Mouse (Mus musculus) liver, embryonic 16.5 days (tissue): ENCODE measurements around the gene Nup210l. TPM values are rescaled to one million over a fixed set of nuclear protein-coding genes. Genes with fewer than 3 reads are reported as not detected.

Experiments
- ATAC-seq: fragments of 200-750 bp; cut with Nextera tagmentation; 2 replicates; pipeline ENCODE4 v1.8.0; 2017; ENCODE audit warnings: low read depth, mild to moderate bottlenecking, moderate number of reproducible peaks, moderate library complexity
- H3K27ac ChIP-seq: fragments of 300-500 bp; sonication (generic); 2 replicates; pipeline ENCODE4 v1.5.1; 2014; ENCODE audit warnings: mild to moderate bottlenecking, low read length
- H3K27me3 ChIP-seq: fragments of 300-500 bp; sonication (generic); 2 replicates; pipeline ENCODE4 v1.6.1; 2014; ENCODE audit warnings: low read depth, low read length, mixed read lengths; ENCODE audit not compliant: control insufficient read depth, insufficient read depth
- H3K36me3 ChIP-seq: fragments of 300-500 bp; sonication (generic); 2 replicates; pipeline ENCODE4 v1.6.1; 2014; ENCODE audit warnings: mild to moderate bottlenecking; ENCODE audit not compliant: control insufficient read depth, insufficient read depth
- H3K4me1 ChIP-seq: fragments of 300-500 bp; sonication (generic); 2 replicates; pipeline ENCODE4 v1.6.1; 2014; ENCODE audit warnings: low read depth, low read length, mixed read lengths; ENCODE audit not compliant: control insufficient read depth
- H3K4me2 ChIP-seq: fragments of 300-500 bp; sonication (generic); 2 replicates; pipeline ENCODE4 v1.6.1; 2014; ENCODE audit warnings: low read depth, low read length, mixed read lengths
- H3K4me3 ChIP-seq: fragments of 300-500 bp; sonication (generic); 2 replicates; pipeline ENCODE4 v1.5.1; 2014; ENCODE audit warnings: low read depth, mild to moderate bottlenecking, low read length
- H3K9ac ChIP-seq: fragments of 300-500 bp; sonication (generic); 2 replicates; pipeline ENCODE4 v1.6.1; 2014; ENCODE audit warnings: low read depth, low read length
- H3K9me3 ChIP-seq: fragments of 300-500 bp; sonication (generic); replicated peaks from 2 replicates; pipeline ENCODE4 v1.6.1; 2016; ENCODE audit warnings: low read length; ENCODE audit not compliant: control insufficient read depth
- WGBS: fragments of 180-500 bp; shearing (Covaris S2); extraction: QIAGEN DNeasy Blood & Tissue Kit; methylation state at CpG from one replicate; pipeline ENCODE4 v1.1.7; 2014; ENCODE audit not compliant: insufficient replicate concordance; 5-methylcytosine and 5-hydroxymethylcytosine counted together
- polyA plus RNA-seq: library from polyadenylated mRNA; unstranded; fragments of >200 nt; fragmentation: Nextera tagmentation; extraction: Ambion mirVana; gene quantifications from 2 replicates; pipeline ENCODE4 v1.2.1, GENCODE M21; 2015

The Nup210l gene
- polyA plus RNA-seq: 0.04 and 0.06 TPM in 2 replicates

GRCm38 (mm10) chr3:90103938-90104337 lies at the start of gene Nup210l:
TSS of gene Nup210l (plus strand) at chr3:90104132.
- no peak within 1 kb of the TSS for H3K27ac ChIP-seq
- WGBS: 81% methylated on average over 13 of the region's 13 CpGs
- no peak within 1 kb of the TSS for H3K4me3 ChIP-seq
- peaks cover 4% of the 10 kb centered on the region; the same call in 1 of the 2 replicates for H3K36me3 ChIP-seq
- no peaks in the 10 kb centered on the region for H3K4me1 ChIP-seq
- no peaks in the 10 kb centered on the region for H3K9me3 ChIP-seq
- ATAC-seq: no peak
- H3K27me3 ChIP-seq: no peaks in the 10 kb centered on the region
- H3K9ac ChIP-seq: no peak within 1 kb of the TSS
- H3K4me2 ChIP-seq: no peak within 1 kb of the TSS

DNA sequence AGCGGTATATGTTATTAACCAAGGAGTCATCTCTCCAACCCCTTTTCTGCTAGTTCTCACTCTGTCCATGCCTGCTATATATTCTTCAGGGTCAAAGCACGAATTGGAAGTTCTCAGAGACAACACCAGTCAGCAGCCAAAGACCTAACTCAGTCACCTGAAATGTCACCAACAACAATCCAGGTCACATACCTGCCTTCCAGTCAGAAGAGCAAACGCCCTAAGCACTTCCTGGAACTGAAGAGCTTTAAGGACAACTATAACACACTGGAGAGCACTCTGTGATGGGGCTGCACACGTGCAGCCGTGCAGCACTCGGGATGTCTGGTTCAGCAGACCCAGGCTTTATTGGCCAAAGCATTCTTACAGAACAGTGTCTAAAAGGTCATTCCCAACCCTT lies 42.4 kb upstream of the Nup210l start:
- Histone ChIP-seq H3K27me3 (no peaks in the 10 kb centered on the region), H3K9me3 (no peaks in the 10 kb centered on the region), H3K9ac (no peak overlapping the region), H3K36me3 (peaks cover 14% of the 10 kb centered on the region), H3K4me3 (no peak overlapping the region), H3K4me1 (no peaks in the 10 kb centered on the region), H3K4me2 (no peak overlapping the region), H3K27ac (no peak overlapping the region)
- 74% methylated on average over 6 of the region's 6 CpGs for WGBS
- no peak for ATAC-seq

GRCm38 (mm10) chr3:90062539-90062938 lies 41.4 kb upstream of the Nup210l start:
- Histone ChIP-seq H3K27ac (no peak overlapping the region), H3K36me3 (peaks cover 13% of the 10 kb centered on the region)
- 67% methylated on average over 2 of the region's 2 CpGs for WGBS

GRCm38 (mm10) chr3:90064383-90064782 lies 39.5 kb upstream of the Nup210l start:
- WGBS: 68% methylated on average over 3 of the region's 3 CpGs
- Histone ChIP-seq H3K4me3 (no peak overlapping the region), H3K4me2 (no peak overlapping the region), H3K9me3 (no peaks in the 10 kb centered on the region), H3K4me1 (no peaks in the 10 kb centered on the region), H3K9ac (no peak overlapping the region), H3K36me3 (peaks cover 9% of the 10 kb centered on the region), H3K27me3 (no peaks in the 10 kb centered on the region), H3K27ac (no peak overlapping the region)
- no peak for ATAC-seq

More at GRCm38 (mm10) chr3:90062539-90062938, 41.4 kb upstream of the Nup210l start:
- Histone ChIP-seq H3K9ac (no peak overlapping the region), H3K4me1 (no peaks in the 10 kb centered on the region), H3K4me3 (no peak overlapping the region), H3K4me2 (no peak overlapping the region), H3K27me3 (no peaks in the 10 kb centered on the region), H3K9me3 (no peaks in the 10 kb centered on the region)
- ATAC-seq: no peak

GRCm38 (mm10) chr3:90065553-90065952 lies 38.4 kb upstream of the Nup210l start:
- Histone ChIP-seq H3K36me3 (peaks cover 8% of the 10 kb centered on the region; the same call in 1 of the 2 replicates), H3K4me3 (no peak overlapping the region), H3K27ac (no peak overlapping the region), H3K4me2 (no peak overlapping the region), H3K9ac (no peak overlapping the region), H3K9me3 (no peaks in the 10 kb centered on the region), H3K4me1 (no peaks in the 10 kb centered on the region), H3K27me3 (no peaks in the 10 kb centered on the region)
- ATAC-seq: no peak
- WGBS: 34% methylated on average over 3 of the region's 3 CpGs

- Histone ChIP-seq H3K4me3 (no peak overlapping the region), H3K9ac (no peak overlapping the region), H3K4me1 (no peaks in the 10 kb centered on the region), H3K27me3 (no peaks in the 10 kb centered on the region), H3K4me2 (no peak overlapping the region), H3K27ac (no peak overlapping the region), H3K9me3 (no peaks in the 10 kb centered on the region), H3K36me3 (peaks cover 3% of the 10 kb centered on the region; the same call in 1 of the 2 replicates)
- no peak for ATAC-seq
- 72% methylated on average over 4 of the region's 4 CpGs for WGBS
These were observed 36.1 kb upstream of the Nup210l start for GRCm38 (mm10) chr3:90067851-90068250.

- Histone ChIP-seq H3K27ac (no peak overlapping the region), H3K27me3 (no peaks in the 10 kb centered on the region), H3K9me3 (no peaks in the 10 kb centered on the region), H3K9ac (no peak overlapping the region), H3K4me2 (no peak overlapping the region), H3K4me1 (no peaks in the 10 kb centered on the region), H3K4me3 (no peak overlapping the region), H3K36me3 (no peaks in the 10 kb centered on the region)
- no peak for ATAC-seq
- WGBS: 45% methylated on average over 7 of the region's 7 CpGs
These were observed 34.2 kb upstream of the Nup210l start for GRCm38 (mm10) chr3:90069688-90070087.

GRCm38 (mm10) chr3:90072294-90072693 lies 31.6 kb upstream of the Nup210l start, which contains the start of gene Tpm3:
TSS of gene Tpm3 (plus strand) at chr3:90072649.
- ATAC-seq: no peak
- WGBS: 40% methylated on average over 4 of the region's 4 CpGs
- Histone ChIP-seq H3K4me2 (no peak within 1 kb of the TSS), H3K27me3 (no peaks in the 10 kb centered on the region), H3K4me3 (no peak within 1 kb of the TSS), H3K9me3 (no peaks in the 10 kb centered on the region), H3K36me3 (no peaks in the 10 kb centered on the region), H3K27ac (no peak within 1 kb of the TSS), H3K9ac (no peak within 1 kb of the TSS), H3K4me1 (no peaks in the 10 kb centered on the region)

DNA sequence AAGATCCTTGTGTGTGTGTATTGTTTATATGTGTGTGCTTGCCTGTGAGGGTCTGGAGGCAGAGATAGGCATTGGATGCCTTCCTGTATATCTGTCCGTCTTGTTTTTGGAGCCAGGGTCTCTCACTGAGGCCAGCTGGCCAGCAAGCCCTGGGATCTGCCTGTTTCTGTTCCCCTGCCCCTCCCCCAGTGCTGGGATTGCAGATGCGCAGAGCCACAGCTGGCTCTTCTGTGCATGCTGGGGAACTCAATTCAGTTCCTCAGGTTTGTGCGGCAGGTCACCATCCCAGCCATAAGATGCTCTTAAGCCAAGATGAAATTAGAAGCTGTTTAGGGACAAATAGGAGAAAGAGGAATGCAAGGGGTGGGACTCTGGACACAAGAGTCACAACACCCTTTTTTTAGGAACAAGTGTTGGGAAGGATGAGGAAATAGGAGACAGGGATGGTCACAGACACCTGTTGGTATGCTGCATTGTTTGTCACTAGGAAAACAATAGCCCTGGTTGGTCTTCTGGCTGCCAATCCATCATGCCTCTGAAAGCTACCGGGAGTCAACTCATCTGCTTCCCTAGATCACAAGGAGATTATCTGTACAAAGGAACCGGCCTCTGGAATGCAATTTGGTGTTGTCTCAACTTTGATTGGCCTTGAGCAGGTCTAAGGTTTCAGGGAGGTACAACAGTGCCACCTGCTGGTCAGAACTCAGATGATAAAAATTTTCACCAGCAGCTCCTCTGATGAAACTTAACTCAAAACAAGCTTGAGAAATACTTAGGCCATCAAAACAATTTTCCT lies 26.8 kb upstream of the Nup210l start:
- 24% methylated on average over 5 of the region's 5 CpGs for WGBS
- H3K9ac ChIP-seq: no peak overlapping the region

More for the DNA sequence above, 26.8 kb upstream of the Nup210l start:
- no peak overlapping the region for H3K4me2 ChIP-seq
- no peaks in the 10 kb centered on the region for H3K36me3 ChIP-seq
- peaks cover 23% of the 10 kb centered on the region for H3K4me1 ChIP-seq
- H3K4me3 ChIP-seq: no peak overlapping the region
- ATAC-seq: no peak
- H3K9me3 ChIP-seq: no peaks in the 10 kb centered on the region
- no peaks in the 10 kb centered on the region for H3K27me3 ChIP-seq
- no peak overlapping the region for H3K27ac ChIP-seq
